Mouse (Mus musculus): ENCODE measurements around the gene Selenop. TPM values are rescaled to one million over a fixed set of nuclear protein-coding genes. Genes with fewer than 3 reads are reported as not detected.

Selenop gene
- total RNA-seq, 2 experiments from 2014 or later, result 200 to 275 TPM

- intact Hi-C loops (cut with DNase I), result no loop called here
- no peak for DNase-seq (ENCODE audit: extremely low spot score in 1 of 2, low spot score in 2 of 2)
These were observed 54.7 kb downstream of the Selenop start for GRCm38 (mm10) chr15:3323041-3323440.

Other genes starting within 250 kb of the Selenop start
- gene Ccdc152, start 35.0 kb downstream of the Selenop start, total RNA-seq (2021), result not detected

Data from left cerebral cortex, postnatal 10 days (tissue).